Mouse (Mus musculus): Measurements from ENCODE around the gene Spag6.

Spag6 gene

DNA sequence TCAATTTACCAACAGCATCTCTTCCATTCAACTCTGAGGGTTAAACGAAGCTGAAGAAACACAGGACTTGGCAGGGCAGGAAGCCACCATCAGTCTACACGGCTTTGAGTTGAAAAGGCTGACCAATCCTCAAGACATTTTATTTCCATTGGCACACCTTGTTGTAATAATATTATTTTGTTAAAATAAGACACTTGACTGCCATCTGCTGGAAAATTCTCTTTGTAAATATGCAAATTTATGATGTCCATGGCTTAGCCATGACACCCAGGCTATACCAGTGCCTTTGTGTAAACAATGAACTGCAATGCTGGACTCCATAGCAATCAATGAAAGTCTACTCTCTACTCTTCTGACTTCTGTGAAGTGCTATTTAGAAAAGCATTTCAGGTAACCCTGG, 62.3 kb downstream of the Spag6 start:
- no peak for TF ChIP-seq GATA4 (IDR thresholded peaks at IDR 0.05; ENCODE audit: insufficient replicate concordance, low read length)

DNA sequence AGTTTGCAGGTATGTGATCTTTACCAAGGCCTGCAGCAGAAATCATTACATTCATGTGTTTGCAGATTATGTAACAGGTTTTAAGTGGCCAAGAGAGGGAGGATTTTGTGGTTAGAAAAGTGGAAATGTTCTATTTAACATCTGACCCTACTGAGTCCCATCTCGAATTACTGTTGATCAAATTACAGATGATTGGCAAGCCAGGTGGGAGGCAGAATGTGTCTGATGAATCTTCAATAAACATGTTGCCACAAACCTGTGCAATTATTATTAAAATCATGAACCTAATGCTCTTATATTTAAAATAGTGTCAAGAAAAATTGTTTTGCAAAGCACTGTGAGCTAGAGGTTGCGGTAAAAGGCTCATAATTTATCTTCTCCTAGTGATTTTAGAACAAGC, 71.0 kb downstream of the Spag6 start:
- TF ChIP-seq GATA4 (IDR thresholded peaks at IDR 0.05; ENCODE audit: insufficient replicate concordance, low read length), result no peak

DNA sequence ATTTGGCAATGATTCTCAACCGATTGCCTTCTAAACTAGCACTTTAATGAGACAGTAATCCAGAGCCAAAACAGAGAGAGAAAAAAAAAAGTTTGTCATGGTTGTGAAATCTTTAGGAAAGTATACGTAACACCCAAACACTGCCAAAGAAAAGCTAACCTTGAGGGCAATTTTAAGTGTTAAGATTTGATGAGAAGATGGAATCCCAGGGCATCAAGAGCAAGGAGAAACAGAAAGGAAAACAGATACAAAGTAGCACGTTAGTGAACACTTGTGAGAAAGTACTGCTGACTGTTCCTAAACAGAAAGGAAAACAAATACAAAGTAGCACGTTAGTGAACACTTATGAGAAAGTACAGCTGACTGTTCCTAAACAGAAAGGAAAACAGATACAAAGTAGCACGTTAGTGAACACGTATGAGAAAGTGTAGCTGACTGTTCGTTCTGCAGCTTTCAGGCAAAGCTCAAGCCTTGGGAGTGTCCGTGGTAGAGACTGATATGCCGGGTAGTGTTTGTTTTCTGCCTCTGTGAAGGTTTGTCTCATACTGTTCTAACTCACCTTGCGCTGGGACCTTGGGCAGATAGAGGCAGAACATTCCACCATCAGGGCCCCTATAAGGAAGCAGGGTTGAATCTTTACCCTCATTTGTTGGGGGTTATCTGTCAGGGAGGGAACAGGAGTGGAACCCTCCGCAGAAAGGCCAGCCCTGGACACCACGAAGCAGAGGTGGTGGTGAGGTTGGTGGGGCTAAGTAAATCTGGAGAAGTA, 71.8 kb downstream of the Spag6 start:
- TF ChIP-seq GATA4 (IDR thresholded peaks at IDR 0.05; ENCODE audit: insufficient replicate concordance, low read length), result no peak

DNA sequence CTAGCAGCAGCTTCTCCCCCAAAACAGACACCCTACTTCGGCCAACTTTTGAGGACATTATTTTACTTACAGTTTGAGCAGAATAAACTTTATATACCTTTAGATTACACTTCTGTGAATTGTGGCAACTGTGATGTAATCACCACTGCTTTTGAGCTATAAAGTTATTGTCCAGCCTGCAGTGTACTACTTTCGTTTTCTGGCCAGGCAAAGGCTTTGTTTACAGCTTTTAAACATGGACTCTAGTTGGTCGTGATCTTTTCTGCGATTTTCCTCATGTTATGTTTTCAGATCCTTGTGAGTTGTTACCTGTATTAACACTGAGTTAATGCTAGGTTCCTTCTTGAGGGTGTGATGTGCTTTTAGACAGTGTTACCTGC, 72.6 kb downstream of the Spag6 start:
- no peak for TF ChIP-seq GATA4 (IDR thresholded peaks at IDR 0.05; ENCODE audit: insufficient replicate concordance, low read length)

DNA sequence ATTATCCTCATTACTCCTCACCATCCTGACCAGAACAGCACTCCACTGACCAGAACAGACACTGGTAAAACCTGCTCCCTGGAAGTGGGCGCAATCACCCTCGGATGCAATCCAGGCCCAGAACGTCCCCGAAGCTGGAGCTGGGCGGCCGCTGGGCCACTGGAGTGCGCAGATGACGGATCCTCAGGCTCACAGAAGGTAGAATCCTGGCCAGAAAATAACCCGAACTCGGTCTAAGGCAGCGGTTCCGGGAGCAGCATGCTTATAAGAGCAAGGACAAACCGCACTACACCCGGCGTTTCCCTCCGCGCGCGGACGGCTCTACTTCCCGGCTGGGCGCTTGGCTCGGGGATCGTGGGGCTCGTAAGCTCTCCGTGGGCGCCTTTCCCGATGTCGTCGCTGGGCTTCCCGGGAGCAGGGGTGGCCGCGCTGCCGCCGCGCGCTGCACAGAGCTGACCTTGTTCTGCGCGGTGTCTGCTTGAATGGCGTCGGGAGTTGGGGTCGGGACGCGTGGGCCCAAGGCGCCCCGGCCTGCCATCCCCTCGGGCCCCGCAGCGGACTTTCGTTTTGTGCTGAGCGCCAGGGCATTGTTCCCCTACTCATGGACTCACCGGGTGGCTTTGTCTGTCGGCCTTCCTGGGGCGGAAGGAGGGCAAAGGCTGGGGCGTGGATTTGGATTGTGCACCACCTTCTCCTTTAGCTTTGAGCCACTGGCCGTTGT, 73.1 kb downstream of the Spag6 start:
- no peak for TF ChIP-seq GATA4 (IDR thresholded peaks at IDR 0.05; ENCODE audit: insufficient replicate concordance, low read length)

DNA sequence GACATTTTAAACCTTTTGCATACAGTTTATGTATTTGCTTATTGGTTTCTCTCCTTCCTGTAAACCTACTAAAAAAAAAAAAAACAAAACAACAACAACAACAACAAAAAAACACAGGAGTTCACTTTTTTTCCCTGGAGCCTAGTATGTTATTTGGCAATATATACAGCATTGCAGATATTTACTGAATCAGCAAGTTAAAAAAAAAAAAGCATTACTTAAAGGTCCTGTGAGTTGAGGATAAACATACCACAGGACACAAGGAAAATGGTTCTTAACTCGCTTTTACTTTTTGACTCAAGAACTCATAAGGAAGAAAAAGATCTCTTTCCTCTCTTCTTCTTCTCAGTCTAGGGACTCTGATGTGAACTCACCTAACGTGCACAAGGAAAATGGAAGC, 74.6 kb downstream of the Spag6 start:
- no peak for TF ChIP-seq GATA4 (IDR thresholded peaks at IDR 0.05; ENCODE audit: insufficient replicate concordance, low read length)

DNA sequence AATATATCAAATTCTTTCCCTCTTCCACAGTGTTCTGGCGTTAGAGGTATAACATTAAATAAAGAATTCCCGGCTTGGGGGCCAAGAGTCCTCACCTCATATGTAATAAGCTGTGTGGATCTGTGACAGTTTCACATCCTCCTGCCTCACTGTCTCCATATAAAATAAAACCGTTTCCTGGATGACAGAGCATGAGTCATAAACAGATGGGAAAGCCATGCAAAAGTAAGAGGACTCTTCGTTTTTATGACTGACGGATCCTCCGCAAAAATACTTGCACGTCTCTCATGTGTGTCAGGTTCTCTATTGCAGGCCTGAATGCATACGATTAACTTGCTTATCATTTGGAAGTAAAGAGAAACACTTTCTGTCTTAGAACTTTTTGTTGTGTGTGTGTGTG, 78.6 kb downstream of the Spag6 start:
- no peak for TF ChIP-seq GATA4 (IDR thresholded peaks at IDR 0.05; ENCODE audit: insufficient replicate concordance, low read length)

DNA sequence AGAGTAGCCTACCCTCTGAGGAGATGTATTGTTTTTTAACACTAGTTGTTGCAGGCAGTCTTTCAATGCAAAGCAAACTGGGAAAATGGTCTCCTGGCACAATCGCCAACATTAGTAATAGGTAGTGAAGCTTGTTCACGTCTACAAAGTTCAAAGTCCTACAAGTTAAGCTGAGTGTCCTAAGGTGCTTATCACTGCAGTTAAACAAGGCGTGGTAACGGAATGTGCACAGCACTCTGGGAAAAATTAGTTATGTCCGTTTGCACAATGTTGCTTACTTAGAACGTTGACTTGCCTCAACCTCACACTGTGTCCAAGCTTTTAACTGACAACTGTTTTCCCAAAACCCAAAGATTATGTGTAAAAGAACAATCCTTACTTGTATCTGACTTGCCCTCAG, 80.5 kb downstream of the Spag6 start:
- TF ChIP-seq GATA4 (IDR thresholded peaks at IDR 0.05; ENCODE audit: insufficient replicate concordance, low read length), result no peak

DNA sequence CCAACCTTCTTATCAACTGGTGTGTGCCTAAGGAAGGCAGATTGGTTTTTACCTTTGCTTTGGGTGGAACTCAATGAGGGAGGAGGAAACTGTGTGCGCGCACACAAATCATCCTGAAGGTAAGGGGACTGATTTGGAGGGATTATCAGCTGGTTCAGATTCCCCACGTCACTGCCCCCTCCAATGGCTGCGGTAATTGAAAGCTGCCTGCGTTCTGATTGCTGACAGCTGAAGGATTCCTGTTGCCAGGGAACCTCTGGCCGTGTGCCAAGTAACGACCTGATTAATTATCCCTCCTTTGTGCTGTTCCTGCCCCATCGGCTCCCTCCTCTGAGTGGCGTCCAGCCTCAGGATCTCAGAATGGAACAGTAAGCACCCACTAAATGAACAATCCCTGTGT, 84.4 kb downstream of the Spag6 start:
- TF ChIP-seq GATA4 (IDR thresholded peaks at IDR 0.05; ENCODE audit: insufficient replicate concordance, low read length), result no peak

DNA sequence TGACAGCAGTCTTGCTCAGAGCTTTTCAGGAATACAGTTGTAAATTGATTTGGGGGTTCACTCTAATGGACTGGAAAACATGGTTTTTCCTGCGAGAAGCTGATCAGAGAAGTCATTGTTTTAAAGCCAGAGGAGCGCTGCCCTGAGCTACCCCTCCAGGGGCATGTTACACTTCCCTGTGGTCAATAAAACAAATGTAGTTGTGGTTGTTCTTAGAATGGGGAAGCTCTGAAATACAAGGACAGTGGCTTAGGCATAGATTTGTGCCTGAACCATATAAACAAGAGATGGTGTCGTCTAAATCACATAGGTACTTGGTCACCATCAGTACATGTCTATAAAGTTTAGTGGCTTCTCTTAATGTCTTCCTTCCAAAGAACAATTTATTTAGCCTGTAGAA, 86.0 kb downstream of the Spag6 start:
- TF ChIP-seq GATA4 (IDR thresholded peaks at IDR 0.05; ENCODE audit: insufficient replicate concordance, low read length), result no peak

DNA sequence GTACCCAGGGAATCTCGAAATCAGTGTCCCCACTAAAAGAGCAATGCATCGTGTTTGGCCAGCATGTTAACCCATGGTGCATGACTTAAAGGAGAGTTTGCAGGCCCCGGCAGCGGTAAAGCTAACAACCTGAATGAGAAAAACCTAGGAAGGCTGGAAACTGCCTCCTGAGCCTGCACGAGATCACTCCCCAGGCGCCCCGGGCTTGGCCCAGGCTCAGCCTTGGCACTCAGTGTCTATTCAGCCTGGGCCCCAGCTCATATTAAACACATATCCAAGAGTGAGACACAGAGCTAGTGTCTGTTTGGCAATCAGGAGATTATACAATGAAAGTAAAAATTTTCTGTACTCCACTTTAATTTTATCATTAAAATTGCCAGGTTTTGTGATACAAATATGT, 87.5 kb downstream of the Spag6 start:
- TF ChIP-seq GATA4 (IDR thresholded peaks at IDR 0.05; ENCODE audit: insufficient replicate concordance, low read length), result no peak

DNA sequence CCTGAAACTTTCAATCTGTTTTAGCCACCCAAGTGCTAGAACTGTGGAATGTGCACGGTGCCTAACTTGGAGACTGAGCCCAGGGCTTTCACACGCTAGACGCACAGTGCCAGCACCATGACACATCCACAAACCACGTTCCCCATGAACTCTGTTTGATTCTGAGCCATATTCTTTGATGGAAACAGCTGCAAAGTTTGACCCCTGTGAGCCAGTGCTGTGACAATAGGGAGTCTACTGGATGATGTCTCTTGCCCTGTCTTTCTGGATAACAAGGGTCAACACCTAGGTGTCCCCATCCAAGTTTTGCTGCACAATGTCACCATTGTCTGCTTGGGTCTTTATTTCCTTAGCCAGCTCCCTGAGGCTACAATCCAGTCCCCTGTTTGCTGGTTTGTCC, 100.4 kb downstream of the Spag6 start:
- no peak for TF ChIP-seq GATA4 (IDR thresholded peaks at IDR 0.05; ENCODE audit: insufficient replicate concordance, low read length)

DNA sequence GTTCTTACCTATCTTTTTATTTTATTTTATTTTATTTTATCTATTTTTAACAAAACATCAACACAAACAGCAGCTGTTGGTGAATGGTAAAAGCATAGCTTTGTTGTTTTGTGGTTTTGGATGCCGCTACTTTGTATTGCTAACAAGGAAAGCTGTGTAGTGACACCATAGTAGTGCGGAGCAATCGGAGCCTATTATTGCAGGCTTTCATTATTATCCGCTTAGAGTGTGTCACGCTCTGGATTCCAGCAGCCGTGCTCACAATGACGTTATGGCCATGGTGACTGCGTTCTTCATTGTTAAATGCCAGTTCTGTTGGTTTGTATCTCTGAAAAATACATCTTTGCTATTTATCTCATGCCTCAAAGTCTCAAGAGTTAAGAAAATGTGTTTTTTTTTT, 103.9 kb downstream of the Spag6 start:
- no peak for TF ChIP-seq GATA4 (IDR thresholded peaks at IDR 0.05; ENCODE audit: insufficient replicate concordance, low read length)

DNA sequence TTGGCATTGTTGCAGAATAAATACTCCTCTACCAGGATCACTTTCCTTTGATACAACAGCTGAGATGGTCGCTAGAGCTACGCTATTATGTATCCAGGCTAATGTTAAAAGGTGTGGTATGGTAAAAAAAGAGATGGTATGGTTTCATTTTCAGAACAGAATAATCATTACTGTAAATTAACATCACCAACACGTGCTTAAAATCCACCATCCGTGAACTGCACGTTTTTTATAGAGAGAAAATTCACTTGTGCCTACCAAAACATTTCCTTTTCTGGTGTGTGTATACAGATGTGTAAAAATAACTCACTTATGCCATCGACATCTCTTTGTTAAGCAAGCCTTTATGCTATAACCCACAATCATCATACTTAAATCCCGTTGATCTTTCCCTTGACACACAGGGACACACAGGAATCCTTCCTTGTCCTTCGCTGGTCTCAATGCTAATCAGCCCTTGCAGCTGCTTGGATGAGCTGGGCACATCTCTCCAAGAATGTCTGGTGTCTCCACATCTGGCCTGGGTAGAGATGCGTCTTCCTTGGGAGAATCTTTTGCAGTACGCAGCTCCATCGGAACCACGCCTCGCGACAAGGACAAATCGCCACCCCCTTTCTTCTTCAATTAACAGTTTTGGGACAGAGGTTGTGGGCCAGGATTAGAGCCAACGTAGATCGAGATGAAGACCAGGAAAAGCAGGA, 105.6 kb downstream of the Spag6 start:
- TF ChIP-seq GATA4 (IDR thresholded peaks at IDR 0.05; ENCODE audit: insufficient replicate concordance, low read length), result no peak
